In genomic region chr13:59255798-59256435, GRCm38 (mm10) we compare ENCODE assay signal across 30 mouse cellular contexts.
DNase-seq lines count a peak whose midpoint lies in the region; ATAC-seq lines count a peak whose summit lies in the region.
"Had no signal": no experiment of that assay in that cellular context is flagged by ENCODE, and none has a peak within 500 bp of the region (broad histone marks: within the 10 kb centered on the region; RNA-seq: fewer than 3 reads in every experiment).

No protein-coding gene starts in this region.

- peak overlapping the region; percentile 41 for H3K27ac ChIP-seq in hindbrain, embryonic 12.5 days
- no peak overlapping the region for H3K27ac ChIP-seq in hindbrain, embryonic 14.5 days
- 0 out of 2 replicates have a peak overlapping the region, but pooled peaks have one; percentile 6 for H3K27ac ChIP-seq in midbrain, embryonic 13.5 days
- H3K27ac ChIP-seq: embryonic facial prominence, embryonic 13.5 days; heart, adult 2 months; liver, embryonic 14.5 days; macrophage; stomach, postnatal 0 days had no signal

- no peaks in the 10 kb centered on the region for H3K36me3 ChIP-seq in hindbrain, embryonic 12.5 days
- no peaks in the 10 kb centered on the region for H3K36me3 ChIP-seq in hindbrain, embryonic 14.5 days (replicated peaks; ENCODE audit: control insufficient read depth, insufficient read depth)
- no peaks in the 10 kb centered on the region for H3K36me3 ChIP-seq in midbrain, embryonic 13.5 days
- H3K36me3 ChIP-seq: embryonic facial prominence, embryonic 13.5 days; heart, embryonic 12.5 days had no signal

- H3K9ac ChIP-seq in hindbrain, embryonic 12.5 days = no peak overlapping the region
- H3K9ac ChIP-seq in hindbrain, embryonic 14.5 days = no peak overlapping the region
- no peak overlapping the region for H3K9ac ChIP-seq in midbrain, embryonic 13.5 days (replicated peaks)
- H3K9ac ChIP-seq: embryonic facial prominence, embryonic 13.5 days; heart, embryonic 12.5 days; liver, embryonic 14.5 days had no signal

- no peak overlapping the region for H3K4me2 ChIP-seq in hindbrain, embryonic 12.5 days (replicated peaks)
- no peak overlapping the region for H3K4me2 ChIP-seq in hindbrain, embryonic 14.5 days (replicated peaks)
- H3K4me2 ChIP-seq in midbrain, embryonic 13.5 days (replicated peaks) = no peak overlapping the region
- H3K4me2 ChIP-seq: embryonic facial prominence, embryonic 13.5 days; heart, embryonic 12.5 days had no signal

- DNase-seq in hindbrain, embryonic 14.5 days (ENCODE audit: low spot score) = no peak
- peak; percentile 39 for DNase-seq in embryo, embryonic 10 days (ENCODE audit: low spot score)
- peak; percentile 66 for DNase-seq in embryo, embryonic 10.5 days (ENCODE audit: low spot score)
- DNase-seq in right cerebral cortex, postnatal 10 days (ENCODE audit: low spot score in 2 of 2) = no peak
- DNase-seq in frontal cortex, adult 2 months (ENCODE audit: extremely low spot score in 1 of 2, low spot score in 1 of 2) = no peak
- DNase-seq: adrenal gland, postnatal 25 days; B cell, adult 2 months; cerebellum, adult 2 months; cerebellum, postnatal 14 days; gastrocnemius, postnatal 14 days; heart, adult 2 months; heart, postnatal 4 days; kidney, adult 11 months; kidney, postnatal 25 days; liver; lung, adult 2 months; lung, postnatal 10 days; spleen, adult 18-20 months; thymus, adult 2 months; thymus, postnatal 36 days had no signal

- peaks cover 51% of the 10 kb centered on the region for H3K4me1 ChIP-seq in hindbrain, embryonic 12.5 days
- H3K4me1 ChIP-seq in hindbrain, embryonic 14.5 days (replicated peaks; ENCODE audit: control insufficient read depth, insufficient read depth, low read length) = peaks cover 13% of the 10 kb centered on the region
- H3K4me1 ChIP-seq in midbrain, embryonic 13.5 days (replicated peaks) = peaks cover 44% of the 10 kb centered on the region
- H3K4me1 ChIP-seq: heart, embryonic 12.5 days had no signal

- 0 out of 2 replicates have a peak, but pooled peaks have one; percentile 21 for ATAC-seq in hindbrain, embryonic 12.5 days (ENCODE audit: low FRiP score)
- ATAC-seq in hindbrain, embryonic 14.5 days (ENCODE audit: low FRiP score) = no peak
- ATAC-seq in midbrain, embryonic 13.5 days = no peak; the same call in 1 of the 2 replicates
- ATAC-seq: forebrain, embryonic 16.5 days; inflammation-experienced regulatory T-cells, adult 6 months had no signal

- no peaks in the 10 kb centered on the region for H3K27me3 ChIP-seq in hindbrain, embryonic 12.5 days
- H3K27me3 ChIP-seq in hindbrain, embryonic 14.5 days (ENCODE audit: control insufficient read depth, insufficient read depth, low read length) = no peaks in the 10 kb centered on the region
- no peaks in the 10 kb centered on the region for H3K27me3 ChIP-seq in midbrain, embryonic 13.5 days
- H3K27me3 ChIP-seq: embryonic facial prominence, embryonic 13.5 days; heart, embryonic 12.5 days had no signal

- H3K9me3 ChIP-seq in hindbrain, embryonic 12.5 days (replicated peaks) = no peaks in the 10 kb centered on the region; the same call in 1 of the 2 replicates
- H3K9me3 ChIP-seq in hindbrain, embryonic 14.5 days (ENCODE audit: control insufficient read depth, low read length) = no peaks in the 10 kb centered on the region
- no peaks in the 10 kb centered on the region for H3K9me3 ChIP-seq in midbrain, embryonic 13.5 days
- H3K9me3 ChIP-seq: embryonic facial prominence, embryonic 13.5 days; heart, embryonic 12.5 days had no signal

- 40% methylated on average over 12 of the region's 12 CpGs for WGBS in hindbrain, embryonic 12.5 days
- 30% methylated on average over 12 of the region's 12 CpGs for WGBS in hindbrain, embryonic 14.5 days
- WGBS in midbrain, embryonic 13.5 days = 31% methylated on average over 12 of the region's 12 CpGs

- H3K4me3 ChIP-seq in hindbrain, embryonic 12.5 days = no peak overlapping the region
- H3K4me3 ChIP-seq in hindbrain, embryonic 14.5 days (replicated peaks; ENCODE audit: low read length) = no peak overlapping the region
- H3K4me3 ChIP-seq in midbrain, embryonic 13.5 days (replicated peaks) = no peak overlapping the region
- H3K4me3 ChIP-seq: embryonic facial prominence, embryonic 13.5 days; heart, adult 2 months; heart, embryonic 12.5 days; myocyte had no signal

Comparison
In these comparisons a context has a peak if more than half of its experiments do, and no peak if none do; other contexts are left out.
1. DNase-seq: peak in embryo, embryonic 10 days (single experiment) and embryo, embryonic 10.5 days (single experiment); none in hindbrain, embryonic 14.5 days (single experiment), right cerebral cortex, postnatal 10 days (0 of 2) and frontal cortex, adult 2 months (0 of 2).